Mouse (Mus musculus) forebrain, embryonic 13.5 days (tissue): ENCODE data around the gene Akap11. TPM values are rescaled to one million over a fixed set of nuclear protein-coding genes. Genes with fewer than 3 reads are reported as not detected.

Experiments
- ATAC-seq: fragments of 200-750 bp; cut with Nextera tagmentation; 2 replicates; pipeline ENCODE4 v1.8.0; 2017
- H3K27ac ChIP-seq: fragments of 300-500 bp; sonication (generic); 2 replicates; pipeline ENCODE4 v1.5.1; 2015; ENCODE audit warnings: inconsistent platforms, mild to moderate bottlenecking, moderate library complexity
- H3K27me3 ChIP-seq: fragments of 300-500 bp; sonication (generic); 2 replicates; pipeline ENCODE4 v1.6.1; 2015; ENCODE audit warnings: mild to moderate bottlenecking, inconsistent platforms
- H3K36me3 ChIP-seq: fragments of 300-500 bp; sonication (generic); 2 replicates; pipeline ENCODE4 v1.6.1; 2015; ENCODE audit warnings: mild to moderate bottlenecking, inconsistent platforms; ENCODE audit not compliant: poor library complexity, severe bottlenecking
- H3K4me1 ChIP-seq: fragments of 300-500 bp; sonication (generic); 2 replicates; pipeline ENCODE4 v1.6.1; 2015; ENCODE audit warnings: inconsistent platforms
- H3K4me2 ChIP-seq: fragments of 300-500 bp; sonication (generic); 2 replicates; pipeline ENCODE4 v1.6.1; 2015; ENCODE audit warnings: inconsistent platforms, mild to moderate bottlenecking, moderate library complexity
- H3K4me3 ChIP-seq: fragments of 300-500 bp; sonication (generic); 2 replicates; pipeline ENCODE4 v1.5.1; 2015; ENCODE audit warnings: mild to moderate bottlenecking, inconsistent platforms
- H3K9ac ChIP-seq: fragments of 300-500 bp; sonication (generic); 2 replicates; pipeline ENCODE4 v1.6.1; 2015; ENCODE audit warnings: mild to moderate bottlenecking, inconsistent platforms
- H3K9me3 ChIP-seq: fragments of 300-500 bp; sonication (generic); replicated peaks from 2 replicates; pipeline ENCODE4 v1.6.1; 2016; ENCODE audit warnings: inconsistent platforms
- WGBS: fragments of 180-500 bp; shearing (Covaris S2); methylation state at CpG from one replicate; pipeline ENCODE4 v1.1.7; 2015; 5-methylcytosine and 5-hydroxymethylcytosine counted together
- polyA plus RNA-seq: library from polyadenylated mRNA; unstranded; fragments of >200 nt; fragmentation: Nextera tagmentation; extraction: Ambion mirVana; gene quantifications from 2 replicates; pipeline ENCODE4 v1.2.1, GENCODE M21; 2015

Gene Akap11
- polyA plus RNA-seq, 1 experiment from 2014 or later: 30.2 TPM

- H3K4me2 ChIP-seq: no peak overlapping the region
- no peaks in the 10 kb centered on the region for H3K9me3 ChIP-seq
- no peak overlapping the region for H3K9ac ChIP-seq
- whole genome bisulfite sequencing: 91% methylated on average over 4 of the region's 4 CpGs
- H3K36me3 ChIP-seq: no peaks in the 10 kb centered on the region
- no peaks in the 10 kb centered on the region for H3K4me1 ChIP-seq
- H3K27me3 ChIP-seq: no peaks in the 10 kb centered on the region
- H3K27ac ChIP-seq: no peak overlapping the region
- H3K4me3 ChIP-seq: no peak overlapping the region
- ATAC-seq: no peak
These were observed 65.9 kb downstream of the Akap11 start for GRCm38 (mm10) chr14:78470714-78471113.

- Histone ChIP-seq H3K27ac (no peak overlapping the region), H3K36me3 (no peaks in the 10 kb centered on the region), H3K4me1 (no peaks in the 10 kb centered on the region), H3K27me3 (no peaks in the 10 kb centered on the region), H3K4me3 (no peak overlapping the region), H3K9me3 (no peaks in the 10 kb centered on the region), H3K4me2 (no peak overlapping the region), H3K9ac (no peak overlapping the region)
- ATAC-seq: no peak
- 82% methylated on average over 7 of the region's 7 CpGs for WGBS
These were observed 67.6 kb downstream of the Akap11 start for GRCm38 (mm10) chr14:78468991-78469390.

GRCm38 (mm10) chr14:78467994-78468393 lies 68.6 kb downstream of the Akap11 start:
- no peak overlapping the region for H3K4me2 ChIP-seq
- H3K36me3 ChIP-seq: no peaks in the 10 kb centered on the region
- ATAC-seq: no peak
- no peaks in the 10 kb centered on the region for H3K27me3 ChIP-seq
- H3K9ac ChIP-seq: no peak overlapping the region
- H3K4me1 ChIP-seq: no peaks in the 10 kb centered on the region
- no peaks in the 10 kb centered on the region for H3K9me3 ChIP-seq
- no peak overlapping the region for H3K4me3 ChIP-seq
- H3K27ac ChIP-seq: no peak overlapping the region
- 92% methylated on average over 4 of the region's 4 CpGs for WGBS

GRCm38 (mm10) chr14:78464353-78464752 lies 72.3 kb downstream of the Akap11 start:
- H3K27me3 ChIP-seq: no peaks in the 10 kb centered on the region
- H3K4me2 ChIP-seq: no peak overlapping the region
- no peak overlapping the region for H3K9ac ChIP-seq
- H3K4me1 ChIP-seq: no peaks in the 10 kb centered on the region
- H3K27ac ChIP-seq: no peak overlapping the region
- H3K9me3 ChIP-seq: no peaks in the 10 kb centered on the region
- 94% methylated on average over 4 of the region's 4 CpGs for WGBS
- no peak overlapping the region for H3K4me3 ChIP-seq
- no peaks in the 10 kb centered on the region for H3K36me3 ChIP-seq
- no peak for ATAC-seq

- Histone ChIP-seq H3K27me3 (no peaks in the 10 kb centered on the region), H3K4me3 (no peak overlapping the region), H3K4me2 (no peak overlapping the region), H3K4me1 (no peaks in the 10 kb centered on the region), H3K27ac (no peak overlapping the region), H3K9me3 (no peaks in the 10 kb centered on the region), H3K9ac (no peak overlapping the region), H3K36me3 (no peaks in the 10 kb centered on the region)
- WGBS: 64% methylated on average over 5 of the region's 5 CpGs
- ATAC-seq: 0 out of 2 replicates have a peak, but pooled peaks have one; percentile 21
These were observed 77.5 kb downstream of the Akap11 start for GRCm38 (mm10) chr14:78459121-78459520.

GRCm38 (mm10) chr14:78458705-78459104 lies 77.9 kb downstream of the Akap11 start:
- no peaks in the 10 kb centered on the region for H3K27me3 ChIP-seq
- no peaks in the 10 kb centered on the region for H3K9me3 ChIP-seq
- H3K4me1 ChIP-seq: no peaks in the 10 kb centered on the region
- no peaks in the 10 kb centered on the region for H3K36me3 ChIP-seq
- H3K9ac ChIP-seq: no peak overlapping the region
- no peak overlapping the region for H3K4me2 ChIP-seq
- 73% methylated on average over 5 of the region's 5 CpGs for WGBS
- H3K4me3 ChIP-seq: no peak overlapping the region
- no peak for ATAC-seq
- no peak overlapping the region for H3K27ac ChIP-seq

- Histone ChIP-seq H3K27me3 (no peaks in the 10 kb centered on the region), H3K9ac (no peak overlapping the region), H3K4me2 (no peak overlapping the region), H3K9me3 (no peaks in the 10 kb centered on the region), H3K4me1 (no peaks in the 10 kb centered on the region), H3K4me3 (no peak overlapping the region), H3K27ac (no peak overlapping the region), H3K36me3 (no peaks in the 10 kb centered on the region)
- 74% methylated on average over 5 of the region's 5 CpGs for WGBS
- ATAC-seq: no peak
These were observed 81.6 kb downstream of the Akap11 start for GRCm38 (mm10) chr14:78454970-78455369.

GRCm38 (mm10) chr14:78448807-78449406 lies 87.7 kb downstream of the Akap11 start:
- WGBS: 87% methylated on average over 11 of the region's 11 CpGs
- Histone ChIP-seq H3K27ac (no peak overlapping the region), H3K4me2 (no peak overlapping the region), H3K4me3 (no peak overlapping the region), H3K36me3 (no peaks in the 10 kb centered on the region), H3K4me1 (no peaks in the 10 kb centered on the region), H3K9ac (no peak overlapping the region), H3K9me3 (no peaks in the 10 kb centered on the region), H3K27me3 (no peaks in the 10 kb centered on the region)
- ATAC-seq: no peak

GRCm38 (mm10) chr14:78448017-78448416 lies 88.6 kb downstream of the Akap11 start:
- Histone ChIP-seq H3K4me3 (no peak overlapping the region), H3K9ac (no peak overlapping the region), H3K27ac (no peak overlapping the region), H3K4me1 (no peaks in the 10 kb centered on the region), H3K27me3 (no peaks in the 10 kb centered on the region), H3K36me3 (no peaks in the 10 kb centered on the region), H3K9me3 (no peaks in the 10 kb centered on the region), H3K4me2 (no peak overlapping the region)
- no peak for ATAC-seq
- WGBS: 88% methylated on average over 12 of the region's 12 CpGs

GRCm38 (mm10) chr14:78447542-78447941 lies 89.1 kb downstream of the Akap11 start:
- no peak for ATAC-seq
- Histone ChIP-seq H3K4me3 (no peak overlapping the region), H3K9ac (no peak overlapping the region), H3K4me1 (no peaks in the 10 kb centered on the region), H3K9me3 (no peaks in the 10 kb centered on the region), H3K36me3 (no peaks in the 10 kb centered on the region), H3K4me2 (no peak overlapping the region), H3K27me3 (no peaks in the 10 kb centered on the region), H3K27ac (no peak overlapping the region)
- 92% methylated on average over 3 of the region's 3 CpGs for WGBS

Other genes with a start within 250 kb of the Akap11 start
- gene Tnfsf11, start 228.8 kb downstream of the Akap11 start, polyA plus RNA-seq: 0.23 and 0.38 TPM in 2 replicates
- gene Dgkh, start 196.0 kb upstream of the Akap11 start, polyA plus RNA-seq: 1.2 and 1.4 TPM in 2 replicates